Mouse (Mus musculus): ENCODE results near the gene Tubg2.
"Not testable (repeated sequence)": the region's sequence is repeated elsewhere in the genome, so short reads cannot be mapped to it uniquely, and the experiment has no call there.

The Tubg2 gene

DNA sequence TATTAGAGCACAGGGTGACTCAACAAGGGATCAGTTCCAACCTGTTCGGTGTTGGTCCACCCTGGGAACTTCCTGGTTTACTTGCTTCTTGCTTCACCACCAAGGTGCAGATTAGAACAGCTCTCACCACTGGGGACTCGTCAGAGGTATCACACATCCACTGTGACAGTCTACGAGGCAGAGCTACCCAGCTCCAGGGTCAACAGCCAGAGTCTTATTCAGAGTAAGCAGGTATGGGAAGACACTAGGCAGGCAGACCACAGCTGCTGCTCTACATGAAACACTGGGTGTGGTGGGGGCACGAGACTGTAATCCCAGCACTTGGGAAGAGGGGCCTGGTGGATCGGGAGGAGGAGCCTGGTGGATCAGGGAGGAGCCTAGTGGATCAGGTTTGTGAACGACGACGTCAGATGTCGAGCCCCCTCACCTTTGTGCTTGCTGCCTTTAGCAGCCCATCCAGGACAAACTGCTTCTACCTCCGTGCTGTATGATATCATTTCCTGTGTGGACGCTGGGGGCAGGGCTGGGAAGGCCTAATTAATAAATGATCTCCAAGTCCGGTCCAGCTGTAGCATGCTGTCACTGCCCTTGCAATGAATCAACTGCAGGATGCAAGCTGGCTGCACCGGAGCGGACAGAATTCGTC lies 17.0 kb upstream of the Tubg2 start:
- no peak for DNase-seq (ENCODE audit: low spot score in 2 of 2)

DNA sequence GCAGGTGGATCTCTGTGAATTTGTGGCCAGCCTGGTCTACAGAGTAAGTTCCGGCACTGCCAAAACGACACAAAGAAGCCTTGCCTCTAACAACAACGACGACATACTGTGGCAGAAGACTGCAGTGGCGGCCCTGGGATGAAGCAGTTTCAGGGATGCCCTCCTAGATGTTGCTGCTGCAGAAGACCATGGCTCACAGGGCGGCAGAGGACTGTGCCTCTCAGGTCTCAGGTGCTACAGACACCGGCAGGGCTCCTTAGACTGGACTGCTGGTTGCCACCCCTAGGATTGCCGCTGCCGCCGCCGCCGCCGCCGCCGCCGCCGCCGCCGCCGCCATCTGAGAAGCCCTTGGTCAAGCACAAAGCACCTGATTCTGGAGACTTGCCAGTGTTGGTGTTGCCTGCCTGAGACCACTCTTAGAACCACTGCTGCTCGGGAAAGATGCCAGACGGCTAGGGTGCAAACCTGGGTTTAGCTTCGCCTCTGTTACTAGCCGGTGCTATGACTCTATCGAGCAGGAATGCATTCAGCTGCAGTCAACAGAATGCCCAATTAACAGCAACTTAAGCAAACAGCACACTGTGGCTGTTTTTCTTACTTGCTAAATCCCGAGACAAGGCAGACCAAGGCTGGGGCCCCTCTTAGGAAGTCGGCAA lies 15.4 kb upstream of the Tubg2 start:
- no peak for DNase-seq (ENCODE audit: low spot score in 2 of 2)

DNA sequence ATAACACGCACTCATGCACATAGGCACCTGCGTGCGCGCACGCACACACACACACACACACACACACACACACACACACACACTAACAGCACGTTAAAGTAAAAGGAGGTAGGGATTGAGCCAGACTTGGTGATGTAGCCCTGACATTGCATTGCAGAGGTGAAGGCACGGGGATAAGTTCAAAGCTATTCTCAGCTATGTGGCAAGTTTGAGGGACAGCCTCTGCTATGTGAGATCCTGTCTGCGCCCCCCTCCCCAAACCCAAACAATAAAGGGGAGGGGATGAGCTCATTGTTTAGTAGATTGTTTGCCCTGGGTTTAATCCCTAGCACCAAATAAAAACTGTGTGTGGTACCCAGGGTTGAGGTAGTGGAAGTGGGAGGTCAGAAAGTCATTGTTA lies 14.6 kb upstream of the Tubg2 start:
- no peak for DNase-seq (ENCODE audit: low spot score in 2 of 2)

DNA sequence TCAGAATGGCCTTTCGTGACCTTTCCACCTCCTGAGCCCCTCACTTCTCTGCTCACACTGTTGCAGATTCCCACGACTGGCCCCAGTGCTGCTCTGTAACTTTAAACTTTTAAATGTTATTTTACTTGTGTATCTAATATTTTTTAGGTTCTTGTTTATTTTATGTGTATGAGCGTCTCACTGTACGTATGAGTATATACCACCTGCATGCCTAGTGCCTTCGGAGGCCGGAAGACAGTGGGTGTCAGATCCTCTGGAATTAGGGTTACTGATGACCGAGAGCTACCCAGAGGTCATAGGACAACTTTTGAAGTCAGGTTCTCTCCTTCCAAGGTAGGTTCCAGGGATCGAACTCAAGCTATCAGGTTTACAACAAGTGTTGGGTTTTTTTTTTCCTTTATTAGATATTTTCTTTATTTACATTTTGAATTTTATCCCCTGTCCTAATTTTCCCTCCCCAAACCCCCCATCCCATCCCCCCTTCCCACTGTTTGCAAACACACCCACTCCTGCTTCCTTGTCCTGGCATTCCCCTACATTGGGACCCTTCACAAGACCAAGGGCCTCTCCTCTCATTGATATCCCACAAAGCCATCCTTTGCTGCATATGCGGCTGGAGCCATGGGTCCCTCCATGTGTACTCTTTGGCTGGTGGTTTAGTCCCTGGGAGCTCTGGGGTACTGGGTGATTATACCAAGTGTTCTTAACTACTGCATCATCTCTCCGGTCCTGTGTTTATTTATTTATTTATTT lies 13.3 kb upstream of the Tubg2 start:
- DNase-seq (ENCODE audit: low spot score in 2 of 2), result no peak

DNA sequence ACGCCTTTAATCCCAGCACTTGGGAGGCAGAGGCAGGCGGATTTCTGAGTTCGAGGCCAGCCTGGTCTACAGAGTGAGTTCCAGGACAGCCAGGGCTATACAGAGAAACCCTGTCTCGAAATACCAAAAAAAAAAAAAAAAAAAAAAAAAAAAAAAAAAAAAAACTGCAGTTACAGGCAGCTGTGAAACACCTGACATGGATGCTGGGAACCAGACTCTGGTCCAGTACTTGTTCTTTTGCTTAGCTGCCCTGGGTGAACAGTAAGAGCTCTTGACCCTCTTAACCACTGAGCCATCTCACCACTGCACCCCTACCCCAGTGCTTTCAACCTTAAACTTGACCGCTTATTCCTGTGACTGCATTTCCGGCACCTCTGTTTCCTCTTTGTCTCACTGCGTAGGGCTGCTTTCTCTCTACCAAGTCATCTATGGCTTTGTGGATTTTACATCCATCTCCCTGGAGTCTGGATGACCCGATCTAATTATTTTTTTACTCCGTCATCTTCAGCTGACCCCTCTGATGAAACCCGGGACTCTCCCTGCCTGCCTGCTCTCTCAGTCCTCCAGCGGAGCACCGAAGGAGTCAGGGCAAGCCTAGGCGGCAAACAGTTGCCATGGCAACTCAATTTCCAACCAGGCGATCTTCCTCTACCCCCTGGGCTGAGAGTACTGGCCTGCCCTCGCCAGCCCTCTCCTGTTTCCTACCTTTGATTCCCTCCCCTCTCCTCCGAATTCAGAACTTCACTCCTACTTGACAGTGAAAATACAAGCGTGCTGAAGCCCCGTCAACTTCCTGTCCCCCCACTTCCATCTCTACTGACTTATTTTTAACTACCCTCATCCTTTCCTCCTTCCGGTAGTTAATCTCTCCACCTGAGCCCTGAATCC lies 12.1 kb upstream of the Tubg2 start:
- DNase-seq (ENCODE audit: low spot score in 2 of 2), result no peak

DNA sequence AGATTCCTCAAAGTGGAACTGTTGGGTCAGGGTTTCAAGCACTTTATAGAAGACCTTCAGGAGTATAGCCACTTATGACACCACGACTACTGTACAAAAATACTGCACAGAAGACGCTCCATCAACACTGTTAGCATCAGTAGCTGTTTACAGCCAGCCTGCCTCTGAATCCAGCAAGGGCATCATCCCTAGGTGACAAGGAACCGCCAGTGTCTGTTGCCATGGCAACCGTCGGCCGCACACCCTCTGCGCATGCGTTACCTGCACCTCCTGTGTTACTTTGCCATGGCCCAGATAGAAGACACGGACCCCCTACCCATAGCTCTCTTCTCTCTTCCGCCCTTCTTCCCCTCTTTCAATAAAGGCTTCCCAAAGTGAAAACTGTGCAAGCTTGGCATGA lies 9.3 kb upstream of the Tubg2 start:
- DNase-seq (ENCODE audit: low spot score in 2 of 2), result no peak

DNA sequence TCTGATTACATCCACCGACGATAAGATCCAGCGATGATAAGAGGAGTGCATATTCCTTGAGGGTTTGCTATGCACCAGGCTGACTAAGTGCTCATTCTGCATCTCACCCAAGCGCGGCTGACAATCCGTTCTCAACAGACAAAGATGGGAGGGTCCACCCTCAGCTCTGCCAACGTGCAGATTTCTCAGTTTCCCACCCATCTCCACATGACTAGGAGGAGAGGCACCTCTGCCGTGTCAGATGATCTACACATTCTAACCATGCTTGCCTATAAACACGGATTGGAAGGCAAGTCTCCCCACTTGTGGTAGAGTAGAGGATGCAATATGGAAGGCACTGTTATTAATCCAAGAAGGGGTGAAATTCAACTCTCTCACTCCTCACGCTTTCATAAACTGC lies 7.0 kb upstream of the Tubg2 start:
- no peak for DNase-seq (ENCODE audit: low spot score in 2 of 2)

DNA sequence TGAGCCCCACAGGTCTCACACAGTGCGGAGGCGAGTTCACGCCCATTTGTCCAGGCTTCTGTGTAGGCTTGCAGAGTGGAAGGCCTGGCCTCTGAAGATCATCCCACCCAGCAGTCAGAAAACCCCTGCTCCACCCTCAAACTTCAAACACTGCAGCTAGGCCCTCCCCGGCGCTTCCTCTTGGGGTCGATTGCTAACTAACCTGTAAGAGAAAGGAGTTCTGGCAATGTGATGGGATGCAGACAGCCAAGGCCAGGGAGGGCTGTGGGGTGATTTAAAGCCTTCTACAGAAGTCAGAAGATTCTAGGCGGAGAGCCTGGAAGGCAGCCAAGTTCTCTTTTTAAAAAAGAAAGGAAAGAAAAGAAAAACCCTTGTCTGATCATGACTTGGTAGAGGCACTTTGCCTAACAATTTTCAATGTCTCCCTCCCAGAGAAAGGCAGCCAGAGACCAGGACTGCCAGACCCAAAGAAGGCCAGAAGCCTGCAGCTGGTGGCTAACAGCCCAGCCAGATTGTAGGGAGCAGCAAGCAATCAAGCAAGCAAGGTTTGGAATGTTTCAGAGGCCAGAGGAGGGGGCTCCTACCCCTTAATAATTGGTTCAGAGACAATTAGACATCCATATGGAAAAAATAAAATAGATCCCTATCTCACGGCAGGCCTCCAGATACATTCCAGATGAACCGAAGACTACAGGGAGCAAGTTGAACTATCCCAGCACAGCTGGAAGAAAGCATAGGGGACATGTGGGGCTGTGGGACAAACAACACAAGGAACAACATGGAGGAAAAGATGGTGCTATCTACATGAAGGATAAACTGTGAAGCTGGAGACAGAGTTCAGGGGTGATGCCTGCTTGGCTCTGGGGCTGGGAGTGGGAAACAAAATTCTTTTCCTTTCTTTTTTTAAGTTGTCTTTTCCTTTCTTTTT lies 6.3 kb upstream of the Tubg2 start:
- peak in 1 of 2 experiments; percentile 55 for DNase-seq (ENCODE audit: low spot score in 2 of 2)

DNA sequence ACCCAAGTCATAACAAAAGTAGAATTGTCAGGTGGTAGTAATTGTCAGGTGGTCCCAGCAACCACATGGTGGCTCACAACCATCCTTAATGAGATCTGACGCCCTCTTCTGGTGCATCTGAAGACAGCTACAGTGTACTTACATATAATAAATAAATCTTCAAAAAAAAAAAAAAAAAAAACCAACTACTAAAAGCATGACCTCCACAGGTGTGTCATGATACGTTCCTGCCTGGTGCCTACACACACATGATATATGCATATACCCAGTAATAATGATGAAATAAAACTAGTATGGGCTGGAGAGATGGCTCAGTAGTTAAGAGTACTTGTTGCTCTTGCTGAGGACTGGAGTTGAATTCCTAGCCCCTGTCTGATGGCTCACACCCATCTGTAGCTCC lies 4.6 kb upstream of the Tubg2 start:
- DNase-seq (ENCODE audit: low spot score in 2 of 2), result no peak

DNA sequence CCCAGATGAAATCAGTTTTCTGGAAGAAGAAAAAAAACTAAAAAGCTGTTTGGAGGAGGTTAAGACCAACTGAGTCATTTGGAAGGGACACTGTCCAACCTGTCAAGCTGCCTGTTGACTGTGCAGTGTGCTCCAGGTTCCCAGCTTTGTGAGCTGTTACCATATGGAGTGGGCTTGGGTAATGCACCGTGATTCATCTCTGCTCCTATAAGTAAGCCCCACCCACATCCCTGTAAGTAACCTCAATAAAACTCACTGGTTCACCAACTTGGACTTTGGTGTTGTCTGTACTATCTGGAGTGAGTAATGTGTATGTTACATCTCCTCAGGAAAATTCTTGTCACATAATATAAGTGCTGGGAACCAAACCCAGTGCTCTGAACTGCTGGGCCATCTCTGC lies 2.9 kb upstream of the Tubg2 start:
- no peak for DNase-seq (ENCODE audit: low spot score in 2 of 2)

DNA sequence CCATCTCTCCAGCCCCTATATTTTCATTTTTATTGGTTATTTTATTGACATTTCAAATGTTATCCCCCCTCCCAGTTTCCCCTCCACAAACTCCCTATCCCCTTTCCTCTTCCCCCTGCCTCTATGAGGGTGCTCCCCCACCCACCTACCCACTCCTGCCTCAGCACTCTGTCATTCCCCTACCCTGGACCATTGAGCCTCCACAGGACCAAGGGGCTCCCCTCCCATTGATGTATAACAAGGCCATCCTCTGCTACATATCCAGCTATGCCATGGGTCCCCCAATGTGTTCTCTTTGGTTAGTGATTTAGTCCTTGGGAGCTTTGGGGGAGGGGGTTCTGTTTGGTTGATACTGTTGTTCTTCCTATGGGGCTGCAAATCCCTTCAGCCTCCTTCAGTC lies 1.1 kb upstream of the Tubg2 start:
- no peak for DNase-seq (ENCODE audit: low spot score in 2 of 2)

DNA sequence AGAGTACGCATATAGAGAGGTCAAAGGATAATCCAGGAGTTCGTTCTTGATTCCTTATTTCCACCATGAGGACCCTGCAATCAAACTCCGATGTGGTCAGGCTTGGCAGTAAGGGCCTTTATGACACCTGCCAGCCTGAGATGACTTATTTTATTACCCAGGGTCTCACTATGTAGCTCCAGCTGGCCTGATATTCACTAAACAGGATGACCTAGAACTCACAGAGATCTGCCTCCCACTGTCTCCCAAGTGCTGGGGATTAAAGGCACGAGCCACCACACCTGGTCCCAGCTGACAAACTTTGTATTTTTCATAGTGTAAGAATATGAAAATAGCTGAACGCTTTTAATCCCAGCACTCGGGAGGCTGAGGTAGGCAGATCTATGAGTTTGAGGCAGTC lies 556 bp upstream of the Tubg2 start:
- DNase-seq (ENCODE audit: low spot score in 2 of 2), result no peak

DNA sequence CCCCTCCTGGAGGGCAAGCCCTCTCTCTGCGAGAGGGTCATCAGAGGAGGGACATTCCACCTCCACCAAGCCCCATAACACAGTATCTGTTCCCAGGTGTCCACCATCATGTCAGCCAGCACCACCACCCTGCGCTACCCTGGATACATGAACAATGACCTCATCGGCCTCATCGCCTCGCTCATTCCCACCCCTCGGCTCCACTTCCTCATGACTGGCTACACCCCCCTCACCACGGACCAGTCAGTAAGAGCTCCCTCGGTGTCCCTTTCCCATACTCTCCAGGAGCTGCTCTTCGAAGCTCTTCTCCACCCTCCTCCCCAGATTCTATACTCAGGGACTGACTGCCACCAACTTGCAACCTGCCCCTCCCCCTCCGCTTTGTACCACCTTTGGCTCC lies 4.4 kb downstream of the Tubg2 start:
- DNase-seq (ENCODE audit: low spot score in 2 of 2), result not testable (repeated sequence)

DNA sequence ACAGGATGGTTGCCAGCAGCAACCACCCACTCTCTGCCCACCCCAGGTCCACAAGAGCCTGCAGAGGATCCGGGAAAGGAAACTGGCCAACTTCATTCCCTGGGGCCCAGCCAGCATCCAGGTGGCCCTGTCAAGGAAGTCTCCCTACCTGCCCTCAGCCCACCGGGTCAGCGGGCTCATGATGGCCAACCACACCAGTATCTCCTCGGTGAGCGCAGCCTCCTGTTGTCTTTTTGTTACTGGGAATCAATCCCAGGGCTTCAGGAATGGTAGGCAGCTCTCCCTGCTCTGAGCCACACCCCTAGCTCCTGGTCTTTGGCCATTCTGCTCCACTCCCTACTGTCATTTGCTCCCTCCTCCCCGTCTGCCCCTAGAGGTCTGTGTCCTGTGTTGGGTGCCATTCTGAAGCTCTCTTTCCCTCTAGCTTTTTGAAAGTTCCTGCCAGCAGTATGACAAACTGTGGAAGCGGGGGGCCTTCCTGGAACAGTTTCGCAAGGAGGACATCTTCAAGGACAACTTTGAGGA lies 5.3 kb downstream of the Tubg2 start:
- not testable (repeated sequence) for DNase-seq (ENCODE audit: low spot score in 2 of 2)

DNA sequence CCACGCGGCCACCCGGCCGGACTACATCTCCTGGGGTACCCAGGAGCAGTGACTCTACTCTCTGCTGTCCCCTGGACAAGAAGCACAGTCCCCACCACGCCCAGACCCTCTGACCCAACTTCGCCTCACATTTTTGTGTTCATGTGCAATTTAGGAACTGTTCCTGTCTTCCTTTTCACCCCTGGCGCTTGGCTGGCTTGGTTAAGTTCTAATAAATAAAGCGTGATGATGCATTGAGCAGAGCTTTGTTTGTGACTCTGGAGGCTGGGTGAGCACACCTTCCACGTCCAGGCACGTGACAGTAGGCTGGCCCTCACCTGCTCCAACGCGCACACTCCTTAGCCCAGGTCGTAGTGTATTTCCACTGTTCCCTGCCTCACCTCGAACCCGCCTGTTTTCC lies 5.8 kb downstream of the Tubg2 start:
- no peak for DNase-seq (ENCODE audit: low spot score in 2 of 2)

DNA sequence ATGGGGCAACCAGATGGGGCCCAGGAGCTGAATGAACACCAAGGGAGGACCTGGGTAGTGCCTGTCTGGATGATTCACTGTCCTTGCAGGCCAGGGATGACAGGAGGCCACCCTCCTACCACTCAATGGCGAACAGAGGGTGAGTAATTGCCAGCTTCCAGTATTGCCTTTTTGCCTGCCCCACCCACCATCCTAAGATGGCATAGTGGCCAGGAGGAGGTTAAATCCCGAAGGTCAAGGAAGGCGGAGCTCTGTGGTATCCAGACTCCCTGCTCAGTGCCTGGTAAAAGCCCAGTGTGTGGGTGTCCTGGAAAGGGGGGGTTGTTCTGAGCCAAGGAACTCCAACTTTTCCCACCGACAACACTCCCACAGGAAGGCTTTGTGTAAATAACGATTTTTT lies 6.6 kb downstream of the Tubg2 start:
- DNase-seq (ENCODE audit: low spot score in 2 of 2), result peak in 1 of 2 experiments; percentile 21

DNA sequence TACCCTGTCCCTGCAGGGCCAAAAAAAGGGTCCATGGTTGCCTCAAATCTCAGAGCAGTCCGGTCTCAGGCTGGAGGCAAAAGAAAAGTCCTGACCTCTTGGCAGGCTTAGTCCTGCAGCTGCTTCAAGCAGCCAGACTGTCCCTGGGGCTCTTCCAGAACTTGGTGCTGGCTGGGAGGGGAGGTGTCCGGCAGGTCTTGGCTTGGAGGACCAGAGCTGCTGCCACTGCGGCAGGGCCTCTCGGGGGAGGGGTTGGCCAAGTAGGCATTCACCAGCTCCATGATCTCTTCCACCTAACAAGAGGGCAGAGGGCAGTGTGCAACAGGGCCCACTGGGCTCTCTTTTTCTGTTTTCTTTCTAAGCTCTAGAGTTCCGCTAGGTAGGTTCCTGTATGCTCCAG lies 7.1 kb downstream of the Tubg2 start:
- peak in 1 of 2 experiments; percentile 71 for DNase-seq (ENCODE audit: low spot score in 2 of 2)

DNA sequence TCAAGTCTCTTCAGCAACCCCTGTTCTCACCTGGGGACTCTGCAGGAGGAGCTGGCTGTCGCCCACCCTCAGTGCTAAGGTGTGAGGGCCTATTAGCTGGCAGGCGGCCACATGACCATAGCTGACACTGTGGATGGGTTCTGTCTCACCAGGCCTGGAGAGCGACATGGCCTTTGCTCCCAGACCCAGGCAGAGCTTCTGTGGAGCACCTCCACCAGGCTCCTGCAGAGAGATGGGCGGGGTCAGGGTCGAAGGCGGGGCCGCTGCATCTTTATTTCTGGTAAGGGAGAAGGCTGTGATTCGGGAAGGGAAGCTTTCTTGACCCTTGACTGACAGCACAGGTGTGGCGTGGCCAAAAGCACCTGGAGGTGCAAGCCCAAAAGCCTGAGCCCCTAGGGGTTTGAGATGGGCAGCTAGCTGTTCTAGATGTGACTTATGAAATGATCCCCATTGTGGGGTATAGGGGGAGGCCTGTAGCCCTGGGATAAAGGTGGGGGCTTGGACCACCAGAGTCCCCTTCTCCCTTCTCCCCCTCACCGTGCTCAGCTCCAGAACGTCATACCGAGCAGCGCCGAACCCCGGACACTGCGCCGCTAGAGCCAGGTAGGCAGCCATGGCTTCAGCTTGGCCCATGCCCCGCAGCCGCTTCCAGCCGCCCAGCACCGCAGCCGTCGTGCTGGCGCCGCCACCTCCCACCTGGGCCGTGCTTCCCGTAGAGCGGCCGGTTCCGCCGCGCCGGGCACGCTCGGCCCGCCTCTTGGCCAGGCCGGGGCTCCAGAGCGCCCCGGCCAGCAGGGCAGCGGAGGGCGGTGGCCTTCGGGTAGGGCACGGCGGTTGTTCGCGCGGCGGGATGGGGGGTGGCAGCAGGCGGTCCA lies 8.0 kb downstream of the Tubg2 start:
- peak in 1 of 2 experiments; percentile 18 for DNase-seq (ENCODE audit: low spot score in 2 of 2)

DNA sequence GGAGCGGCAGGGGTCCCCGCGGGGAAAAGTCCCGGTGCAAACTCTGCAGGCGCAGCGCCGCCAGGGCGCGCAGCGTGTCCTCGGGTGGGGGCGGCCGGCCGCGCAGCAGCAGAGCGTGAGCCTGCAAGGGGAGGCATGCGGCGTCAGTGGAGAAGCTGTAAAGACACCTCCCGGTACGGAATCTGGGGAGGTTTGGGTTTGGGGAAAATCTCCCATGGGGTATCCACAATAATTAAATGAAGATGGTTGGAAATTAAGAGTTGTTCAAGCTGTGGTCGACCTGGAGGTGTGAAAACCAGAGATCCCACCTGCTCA lies 8.6 kb downstream of the Tubg2 start:
- DNase-seq (ENCODE audit: low spot score in 2 of 2), result no peak
